Mouse (Mus musculus) kidney, postnatal 0 days (tissue): ENCODE data around the gene Rpl39. TPM values are rescaled to one million over a fixed set of nuclear protein-coding genes. Genes with fewer than 3 reads are reported as not detected.

ENCODE experiments used
- ATAC-seq: fragments of 200-750 bp; cut with Nextera tagmentation; replicated peaks from 2 replicates; pipeline ENCODE4 v1.8.0; 2017; ENCODE audit warnings: low read depth, moderate number of reproducible peaks, moderate TSS enrichment, moderate library complexity; ENCODE audit not compliant: low FRiP score
- DNase-seq: peaks from one replicate; pipeline ENCODE4 v3.0.0-alpha.2; 2016; ENCODE audit warnings: low spot score
- H3K27ac ChIP-seq: fragments of 300-500 bp; sonication (generic); 2 replicates; pipeline ENCODE4 v1.5.1; 2014; ENCODE audit warnings: mild to moderate bottlenecking
- H3K27me3 ChIP-seq: fragments of 300-500 bp; sonication (generic); 2 replicates; pipeline ENCODE4 v1.6.1; 2014; ENCODE audit warnings: low read length, mixed read lengths; ENCODE audit not compliant: insufficient read depth
- H3K36me3 ChIP-seq: fragments of 300-500 bp; sonication (generic); 2 replicates; pipeline ENCODE4 v1.6.1; 2014; ENCODE audit warnings: low read length, mixed read lengths; ENCODE audit not compliant: insufficient read depth
- H3K4me1 ChIP-seq: fragments of 300-500 bp; sonication (generic); replicated peaks from 2 replicates; pipeline ENCODE4 v1.6.1; 2014; ENCODE audit warnings: antibody characterized with exemption, low read length, mixed read lengths; ENCODE audit not compliant: insufficient read depth
- H3K4me2 ChIP-seq: fragments of 300-500 bp; sonication (generic); 2 replicates; pipeline ENCODE4 v1.6.1; 2014; ENCODE audit warnings: mild to moderate bottlenecking, low read length, moderate library complexity, mixed read lengths
- H3K4me3 ChIP-seq: fragments of 300-500 bp; sonication (generic); replicated peaks from 2 replicates; pipeline ENCODE4 v1.5.1; 2014; ENCODE audit warnings: low read depth, low read length
- H3K9ac ChIP-seq: fragments of 300-500 bp; sonication (generic); 2 replicates; pipeline ENCODE4 v1.6.1; 2014; ENCODE audit warnings: low read depth, low read length
- H3K9me3 ChIP-seq: fragments of 300-500 bp; sonication (generic); replicated peaks from 2 replicates; pipeline ENCODE4 v1.6.1; 2016; ENCODE audit warnings: low read length, inconsistent platforms, mixed read lengths
- CTCF ChIP-seq: IDR thresholded peaks from 2 replicates; pipeline ENCODE4 v1.5.1; 2016; ENCODE audit warnings: antibody characterized with exemption, low read depth, mild to moderate bottlenecking, moderate library complexity
- WGBS: fragments of 180-500 bp; shearing (Covaris S2); extraction: QIAGEN DNeasy Blood & Tissue Kit; methylation state at CpG from one replicate; pipeline ENCODE4 v1.1.7; 2014; 5-methylcytosine and 5-hydroxymethylcytosine counted together
- polyA plus RNA-seq: library from polyadenylated mRNA; unstranded; fragments of >200 nt; fragmentation: Nextera tagmentation; extraction: Ambion mirVana; gene quantifications from 2 replicates; pipeline ENCODE4 v1.2.1, GENCODE M21; 2015

The Rpl39 gene
- polyA plus RNA-seq, 1 experiment from 2014 or later, result 903 TPM

- DNase-seq (no peak), ATAC-seq (no peak)
- 76% methylated on average over 4 of the region's 4 CpGs for WGBS
- no peaks in the 10 kb centered on the region for H3K36me3 ChIP-seq
- H3K4me2 ChIP-seq, result no peak overlapping the region
- H3K4me1 ChIP-seq, result no peaks in the 10 kb centered on the region
- H3K27ac ChIP-seq, result no peak overlapping the region
- H3K4me3 ChIP-seq, result no peak overlapping the region
- no peak overlapping the region for H3K9ac ChIP-seq
- TF ChIP-seq CTCF, result no peak
- no peaks in the 10 kb centered on the region for H3K9me3 ChIP-seq
- no peaks in the 10 kb centered on the region for H3K27me3 ChIP-seq
Observed at GRCm38 (mm10) chrX:37110881-37111193, 25.6 kb upstream of the Rpl39 start.

GRCm38 (mm10) chrX:37110193-37110880 is 25.1 kb upstream of the Rpl39 start, which contains the start of gene Upf3b:
Gene Upf3b, minus strand, starts transcription at chrX:37110322.
- peak within 1 kb of the TSS; percentile 52 for H3K4me3 ChIP-seq
- H3K27ac ChIP-seq, result peak within 1 kb of the TSS; percentile 85
- ATAC-seq (peak; percentile 99), DNase-seq (peak; percentile 96)
- no peaks in the 10 kb centered on the region for H3K4me1 ChIP-seq
- 24% methylated on average over 30 of the region's 30 CpGs for WGBS
- TF ChIP-seq CTCF, result 0 out of 2 replicates have a peak, but pooled peaks have one; percentile 2
- no peaks in the 10 kb centered on the region for H3K36me3 ChIP-seq
- no peaks in the 10 kb centered on the region for H3K27me3 ChIP-seq
- peak within 1 kb of the TSS; percentile 66 for H3K4me2 ChIP-seq
- H3K9me3 ChIP-seq, result no peaks in the 10 kb centered on the region
- peak within 1 kb of the TSS; percentile 69 for H3K9ac ChIP-seq

- 20% methylated on average over 27 of the region's 27 CpGs for WGBS
- TF ChIP-seq CTCF, result no peak
- peak; percentile 4 for DNase-seq
- Histone ChIP-seq H3K27me3 (no peaks in the 10 kb centered on the region), H3K36me3 (no peaks in the 10 kb centered on the region), H3K4me3 (peak overlapping the region; percentile 52), H3K9me3 (no peaks in the 10 kb centered on the region), H3K9ac (peak overlapping the region; percentile 69), H3K4me2 (peak overlapping the region; percentile 66), H3K4me1 (no peaks in the 10 kb centered on the region), H3K27ac (peak overlapping the region; percentile 85)
- peak; percentile 78 for ATAC-seq
Observed at GRCm38 (mm10) chrX:37109526-37110192, 24.5 kb upstream of the Rpl39 start.

- H3K27ac ChIP-seq, result no peak overlapping the region
- 77% methylated on average over 2 of the region's 2 CpGs for whole genome bisulfite sequencing
- no peaks in the 10 kb centered on the region for H3K9me3 ChIP-seq
- DNase-seq (no peak), ATAC-seq (no peak)
- no peaks in the 10 kb centered on the region for H3K27me3 ChIP-seq
- H3K9ac ChIP-seq, result no peak overlapping the region
- no peaks in the 10 kb centered on the region for H3K36me3 ChIP-seq
- no peak overlapping the region for H3K4me3 ChIP-seq
- H3K4me2 ChIP-seq, result no peak overlapping the region
- H3K4me1 ChIP-seq, result no peaks in the 10 kb centered on the region
- TF ChIP-seq CTCF, result peak; percentile 44; the same call in 1 of the 2 replicates
Observed at GRCm38 (mm10) chrX:37103826-37104225, 18.6 kb upstream of the Rpl39 start.

- 0 out of 2 replicates have a peak, but pooled peaks cover 3% of the 10 kb centered on the region for H3K36me3 ChIP-seq
- DNase-seq, result no peak
- H3K9ac ChIP-seq, result no peak overlapping the region
- no peaks in the 10 kb centered on the region for H3K4me1 ChIP-seq
- no peaks in the 10 kb centered on the region for H3K27me3 ChIP-seq
- no peak for TF ChIP-seq CTCF
- H3K9me3 ChIP-seq, result no peaks in the 10 kb centered on the region
- no peak overlapping the region for H3K4me3 ChIP-seq
- ATAC-seq, result no peak
- H3K27ac ChIP-seq, result no peak overlapping the region
- no peak overlapping the region for H3K4me2 ChIP-seq
- 88% methylated on average over 3 of the region's 3 CpGs for WGBS
Observed at GRCm38 (mm10) chrX:37098681-37099080, 13.5 kb upstream of the Rpl39 start.

GRCm38 (mm10) chrX:37095106-37095768 is 10.0 kb upstream of the Rpl39 start:
- ATAC-seq (no peak), DNase-seq (no peak)
- H3K4me3 ChIP-seq, result no peak overlapping the region
- no peaks in the 10 kb centered on the region for H3K9me3 ChIP-seq
- H3K4me1 ChIP-seq, result no peaks in the 10 kb centered on the region
- no peak overlapping the region for H3K9ac ChIP-seq
- 0 out of 2 replicates have a peak, but pooled peaks cover 3% of the 10 kb centered on the region for H3K36me3 ChIP-seq
- WGBS, result 91% methylated on average over 11 of the region's 11 CpGs
- no peak overlapping the region for H3K27ac ChIP-seq
- no peak for TF ChIP-seq CTCF
- no peak overlapping the region for H3K4me2 ChIP-seq
- no peaks in the 10 kb centered on the region for H3K27me3 ChIP-seq
